Mouse (Mus musculus): ENCODE measurements at regions not wholly inside any gene's neighbourhood (a gene's known extent, or its start where the extent isn't known, plus 50 kb on each side); places are given as distances from the start of the nearest gene placed in this dataset.

DNA sequence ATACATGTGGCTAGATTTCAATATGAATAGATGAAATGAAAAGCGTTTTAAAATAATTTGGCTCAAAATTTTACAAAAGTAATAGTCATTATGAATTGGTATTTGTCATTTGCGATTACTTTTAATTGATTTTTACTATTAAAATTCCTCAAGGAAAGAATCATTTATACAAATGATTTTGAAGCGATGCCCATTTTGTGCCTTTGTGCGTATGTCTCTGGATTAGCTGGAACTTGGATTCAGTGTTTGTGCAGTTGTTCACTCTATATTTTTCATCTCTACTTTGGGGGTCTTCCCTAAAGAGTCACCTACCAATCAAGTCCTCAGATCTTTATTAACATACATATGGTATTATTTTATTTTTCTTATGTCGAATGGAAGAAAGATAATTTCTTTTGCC is 274.3 kb downstream of the Ptprc start:
- Histone ChIP-seq H3K36me3 (no peaks in the 10 kb centered on the region), H3K9ac (peak overlapping the region; percentile 85), H3K4me2 (peak overlapping the region; percentile 67), H3K9me3 (no peaks in the 10 kb centered on the region), H3K27ac (replicated peaks) (peak overlapping the region; percentile 91), H3K4me1 (replicated peaks) (peaks cover 37% of the 10 kb centered on the region), H3K27me3 (no peaks in the 10 kb centered on the region), H3K4me3 (peak overlapping the region; percentile 81)
- ATAC-seq (ENCODE audit: low FRiP score, low read depth): no peak
- 21% methylated on average over 5 of the region's 5 CpGs for WGBS

DNA sequence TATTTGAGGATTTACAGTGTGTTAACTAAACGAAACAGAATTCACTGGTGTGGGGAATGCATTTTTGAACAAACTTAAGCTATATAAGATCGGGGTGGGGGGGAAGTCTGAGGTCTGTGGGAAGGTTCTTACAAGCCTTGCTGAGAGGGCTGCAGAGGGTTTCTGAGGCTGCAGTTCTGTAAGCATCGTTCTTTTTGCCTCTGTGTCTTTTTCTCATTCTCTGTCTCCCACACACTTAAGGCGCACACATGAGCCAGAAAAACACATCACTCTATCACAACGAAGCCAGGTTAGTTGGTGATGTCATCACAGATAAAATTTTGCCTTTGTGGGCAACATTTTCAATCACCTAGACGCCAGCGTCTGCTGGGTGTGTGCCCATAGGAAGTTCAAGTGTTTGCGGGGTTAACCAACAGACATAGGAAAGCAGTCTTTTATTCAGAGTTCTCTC is 274.9 kb downstream of the Ptprc start:
- H3K27me3 ChIP-seq: no peaks in the 10 kb centered on the region
- peak overlapping the region; percentile 81 for H3K4me3 ChIP-seq
- WGBS: 1% methylated on average over 8 of the region's 8 CpGs
- peaks cover 34% of the 10 kb centered on the region for H3K4me1 ChIP-seq (replicated peaks)
- H3K4me2 ChIP-seq: peak overlapping the region; percentile 67
- ATAC-seq (ENCODE audit: low FRiP score, low read depth): peak; percentile 51
- H3K9me3 ChIP-seq: no peaks in the 10 kb centered on the region
- H3K36me3 ChIP-seq: no peaks in the 10 kb centered on the region
- H3K27ac ChIP-seq (replicated peaks): peak overlapping the region; percentile 91
- H3K9ac ChIP-seq: peak overlapping the region; percentile 85

GRCm38 (mm10) chr1:137899916-137900601 is 275.4 kb downstream of the Ptprc start:
- H3K27me3 ChIP-seq: no peaks in the 10 kb centered on the region
- H3K4me3 ChIP-seq: peak overlapping the region; percentile 81
- H3K9me3 ChIP-seq: no peaks in the 10 kb centered on the region
- peak overlapping the region; percentile 85 for H3K9ac ChIP-seq
- peak; percentile 87 for ATAC-seq (ENCODE audit: low FRiP score, low read depth)
- peaks cover 28% of the 10 kb centered on the region for H3K4me1 ChIP-seq (replicated peaks)
- peak overlapping the region; percentile 91 for H3K27ac ChIP-seq (replicated peaks)
- no peaks in the 10 kb centered on the region for H3K36me3 ChIP-seq
- WGBS: under 1% methylated on average over 14 of the region's 14 CpGs
- H3K4me2 ChIP-seq: peak overlapping the region; percentile 67

DNA sequence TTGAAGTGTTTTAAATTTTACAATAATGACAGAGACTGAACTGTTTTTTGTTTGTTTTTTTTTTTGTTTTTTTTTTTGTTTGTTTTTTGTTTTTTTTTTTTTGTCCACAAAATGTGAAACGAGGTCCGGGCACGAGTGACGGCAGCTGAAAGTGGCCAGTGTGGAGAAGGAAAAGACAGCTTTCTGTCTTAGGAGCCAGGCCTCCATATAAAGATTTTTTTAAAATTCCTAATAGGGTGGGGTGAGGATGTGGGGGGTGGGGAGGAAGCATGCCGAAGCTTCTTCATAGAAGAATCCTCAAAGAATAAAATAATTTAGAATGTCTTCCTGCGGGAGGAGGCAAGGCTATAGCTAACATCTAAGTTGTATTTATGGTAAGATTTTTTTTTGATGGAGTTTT is 276.2 kb downstream of the Ptprc start:
- ATAC-seq (ENCODE audit: low FRiP score, low read depth): no peak
- peaks cover 20% of the 10 kb centered on the region for H3K4me1 ChIP-seq (replicated peaks)
- H3K4me2 ChIP-seq: peak overlapping the region; percentile 67
- H3K27me3 ChIP-seq: no peaks in the 10 kb centered on the region
- no peaks in the 10 kb centered on the region for H3K9me3 ChIP-seq
- peak overlapping the region; percentile 91 for H3K27ac ChIP-seq (replicated peaks)
- H3K4me3 ChIP-seq: peak overlapping the region; percentile 81
- no peaks in the 10 kb centered on the region for H3K36me3 ChIP-seq
- WGBS: 1% methylated on average over 6 of the region's 6 CpGs
- H3K9ac ChIP-seq: peak overlapping the region; percentile 85

DNA sequence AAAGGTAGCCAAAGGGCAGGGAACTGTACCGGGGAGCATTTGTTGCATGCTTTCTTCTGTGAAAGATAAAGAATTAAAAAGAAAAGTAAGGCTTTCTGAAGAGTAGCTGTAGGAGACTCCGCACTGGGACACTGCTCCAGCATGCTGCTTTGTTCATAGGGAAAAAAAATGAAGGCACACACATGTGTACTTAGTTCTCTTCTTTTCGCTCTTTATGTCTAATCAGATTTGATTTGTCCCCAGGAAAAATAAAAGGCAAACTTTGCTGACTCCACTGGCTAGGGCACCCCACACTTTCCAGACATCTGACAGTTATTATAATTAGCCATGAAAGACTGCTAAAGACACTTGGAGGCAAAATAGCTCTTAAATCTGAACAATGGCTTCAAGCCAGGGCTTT is 276.6 kb downstream of the Ptprc start:
- Histone ChIP-seq H3K27me3 (no peaks in the 10 kb centered on the region), H3K27ac (replicated peaks) (peak overlapping the region; percentile 91), H3K9me3 (no peaks in the 10 kb centered on the region), H3K4me1 (replicated peaks) (peaks cover 17% of the 10 kb centered on the region), H3K4me2 (peak overlapping the region; percentile 67), H3K36me3 (no peaks in the 10 kb centered on the region), H3K9ac (peak overlapping the region; percentile 85), H3K4me3 (peak overlapping the region; percentile 81)
- WGBS: under 1% methylated on average over 3 of the region's 3 CpGs
- no peak for ATAC-seq (ENCODE audit: low FRiP score, low read depth)

- Histone ChIP-seq H3K9me3 (no peaks in the 10 kb centered on the region), H3K27ac (replicated peaks) (peak overlapping the region; percentile 91), H3K36me3 (no peaks in the 10 kb centered on the region), H3K27me3 (no peaks in the 10 kb centered on the region), H3K9ac (peak overlapping the region; percentile 85), H3K4me2 (peak overlapping the region; percentile 67), H3K4me1 (replicated peaks) (peaks cover 15% of the 10 kb centered on the region), H3K4me3 (peak overlapping the region; percentile 81)
- peak; percentile 97 for ATAC-seq (ENCODE audit: low FRiP score, low read depth)
- WGBS: 0% methylated on average over 11 of the region's 11 CpGs
Measured at GRCm38 (mm10) chr1:137898397-137898796, 277.1 kb downstream of the Ptprc start.

GRCm38 (mm10) chr1:137881656-137882055 is 293.9 kb downstream of the Ptprc start:
- H3K27me3 ChIP-seq: no peaks in the 10 kb centered on the region
- H3K4me2 ChIP-seq: no peak overlapping the region
- 22% methylated on average over 3 of the region's 3 CpGs for WGBS
- no peak for ATAC-seq (ENCODE audit: low FRiP score, low read depth)
- no peaks in the 10 kb centered on the region for H3K4me1 ChIP-seq (replicated peaks)
- no peaks in the 10 kb centered on the region for H3K36me3 ChIP-seq
- H3K9ac ChIP-seq: no peak overlapping the region
- 0 out of 2 replicates have a peak overlapping the region, but pooled peaks have one; percentile 27 for H3K27ac ChIP-seq (replicated peaks)
- no peak overlapping the region for H3K4me3 ChIP-seq
- H3K9me3 ChIP-seq: no peaks in the 10 kb centered on the region

- Histone ChIP-seq H3K4me1 (replicated peaks) (no peaks in the 10 kb centered on the region), H3K27ac (replicated peaks) (no peak overlapping the region), H3K4me3 (no peak overlapping the region), H3K4me2 (no peak overlapping the region), H3K9ac (no peak overlapping the region), H3K27me3 (no peaks in the 10 kb centered on the region), H3K9me3 (no peaks in the 10 kb centered on the region), H3K36me3 (no peaks in the 10 kb centered on the region)
- WGBS: 76% methylated on average over 2 of the region's 2 CpGs
- no peak for ATAC-seq (ENCODE audit: low FRiP score, low read depth)
Measured at GRCm38 (mm10) chr1:137874361-137874760, 301.1 kb downstream of the Ptprc start.

DNA sequence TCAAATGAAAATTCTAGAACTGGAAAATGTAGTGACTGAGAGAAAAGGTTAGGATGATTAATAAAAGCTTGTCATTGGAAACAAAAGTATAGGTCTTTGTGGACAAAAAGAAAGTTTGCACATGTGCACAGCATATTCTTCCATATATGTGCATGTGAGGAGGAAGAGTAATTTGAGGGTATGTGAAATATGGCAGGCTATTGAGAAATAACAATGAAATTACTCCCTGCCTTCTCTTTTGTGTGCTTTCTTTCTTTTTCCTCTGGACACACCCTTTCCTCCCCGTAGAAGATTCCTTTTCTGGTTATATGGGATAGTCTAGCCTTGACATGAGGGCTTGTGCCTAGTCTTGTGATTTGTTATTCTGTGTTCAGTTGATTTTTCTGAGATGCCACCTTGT is 301.9 kb downstream of the Ptprc start:
- WGBS: 36% methylated on average over 1 of the region's 1 CpGs
- Histone ChIP-seq H3K4me2 (no peak overlapping the region), H3K9me3 (no peaks in the 10 kb centered on the region), H3K36me3 (no peaks in the 10 kb centered on the region), H3K4me1 (replicated peaks) (no peaks in the 10 kb centered on the region), H3K4me3 (no peak overlapping the region), H3K27me3 (no peaks in the 10 kb centered on the region), H3K27ac (replicated peaks) (no peak overlapping the region), H3K9ac (no peak overlapping the region)
- no peak for ATAC-seq (ENCODE audit: low FRiP score, low read depth)

DNA sequence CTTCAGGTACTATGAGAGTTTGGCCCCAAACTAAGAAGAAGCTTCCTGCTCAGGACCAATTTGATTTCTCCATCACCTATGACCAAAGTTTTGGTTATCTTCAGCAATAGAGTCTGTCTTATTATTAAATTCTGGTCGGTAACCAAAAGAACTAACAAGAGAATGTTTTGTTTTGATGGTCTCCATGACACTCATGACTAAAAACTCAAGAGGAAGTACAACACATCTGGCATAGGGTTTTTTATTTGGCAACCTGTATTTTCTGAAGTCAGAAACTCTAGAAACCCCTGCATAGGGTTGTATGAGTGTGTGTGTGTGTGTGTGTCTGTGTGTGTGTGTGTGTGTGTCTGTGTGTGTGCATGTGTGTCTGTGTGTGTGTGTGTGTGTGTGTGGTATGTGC is 310.5 kb downstream of the Ptprc start:
- H3K4me2 ChIP-seq: no peak overlapping the region
- no peaks in the 10 kb centered on the region for H3K27me3 ChIP-seq
- H3K4me1 ChIP-seq (replicated peaks): no peaks in the 10 kb centered on the region
- H3K9me3 ChIP-seq: no peaks in the 10 kb centered on the region
- no peaks in the 10 kb centered on the region for H3K36me3 ChIP-seq
- no peak overlapping the region for H3K27ac ChIP-seq (replicated peaks)
- no peak overlapping the region for H3K4me3 ChIP-seq
- ATAC-seq (ENCODE audit: low FRiP score, low read depth): no peak
- WGBS: 81% methylated on average over 1 of the region's 1 CpGs
- no peak overlapping the region for H3K9ac ChIP-seq

DNA sequence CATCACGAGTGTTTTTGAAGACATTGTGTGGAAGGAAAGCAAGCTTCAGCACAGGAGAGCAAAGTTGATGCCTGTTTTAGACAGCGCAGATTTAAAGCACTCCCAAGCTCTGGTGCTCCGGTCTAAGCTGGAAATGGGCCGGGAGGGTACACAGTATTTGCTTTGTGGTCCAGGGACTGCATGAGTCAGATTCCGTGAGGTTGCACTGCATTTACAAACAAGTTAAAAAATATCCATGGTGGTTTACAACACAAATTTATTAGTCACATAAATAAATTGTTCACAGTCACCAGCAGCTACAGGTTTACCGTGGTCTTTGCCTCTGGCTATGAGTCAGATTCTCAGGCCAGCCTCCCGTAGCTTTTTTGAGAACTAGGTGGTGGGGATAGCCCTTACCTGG is 312.0 kb downstream of the Ptprc start:
- no peak for ATAC-seq (ENCODE audit: low FRiP score, low read depth)
- WGBS: 92% methylated on average over 7 of the region's 7 CpGs

GRCm38 (mm10) chr1:137852262-137852661 is 323.2 kb downstream of the Ptprc start:
- no peaks in the 10 kb centered on the region for H3K9me3 ChIP-seq
- WGBS: 77% methylated on average over 2 of the region's 2 CpGs
- H3K4me3 ChIP-seq: no peak overlapping the region

More for the DNA sequence above, 312.0 kb downstream of the Ptprc start:
- no peaks in the 10 kb centered on the region for H3K4me1 ChIP-seq (replicated peaks)
- H3K36me3 ChIP-seq: no peaks in the 10 kb centered on the region
- no peak overlapping the region for H3K4me3 ChIP-seq
- no peak overlapping the region for H3K27ac ChIP-seq (replicated peaks)
- H3K4me2 ChIP-seq: no peak overlapping the region
- no peak overlapping the region for H3K9ac ChIP-seq
- H3K27me3 ChIP-seq: no peaks in the 10 kb centered on the region
- no peaks in the 10 kb centered on the region for H3K9me3 ChIP-seq

More at GRCm38 (mm10) chr1:137852262-137852661, 323.2 kb downstream of the Ptprc start:
- Histone ChIP-seq H3K4me2 (no peak overlapping the region), H3K27me3 (no peaks in the 10 kb centered on the region), H3K4me1 (replicated peaks) (no peaks in the 10 kb centered on the region), H3K36me3 (no peaks in the 10 kb centered on the region), H3K9ac (no peak overlapping the region), H3K27ac (replicated peaks) (no peak overlapping the region)
- ATAC-seq (ENCODE audit: low FRiP score, low read depth): no peak
